28 mouse cellular contexts compared by ENCODE assay signal in genomic region chr13:51740776-51741175, GRCm38 (mm10). TPM values are rescaled to one million over a fixed set of nuclear protein-coding genes. Genes with fewer than 3 reads are reported as not detected.
DNase-seq lines count a peak whose midpoint lies in the region; ATAC-seq and TF ChIP-seq lines count a peak whose summit lies in the region.
"Had no signal": no experiment of that assay in that cellular context is flagged by ENCODE, and none has a peak within 500 bp of the region (broad histone marks: within the 10 kb centered on the region; RNA-seq: fewer than 3 reads in every experiment).

No protein-coding gene starts in this region.

- no peaks in the 10 kb centered on the region for H3K36me3 ChIP-seq in kidney, adult 2 months (ENCODE audit: control insufficient read depth, insufficient read depth, low read length)
- no peaks in the 10 kb centered on the region for H3K36me3 ChIP-seq in macrophage (ENCODE audit: inconsistent target)
- H3K36me3 ChIP-seq in stomach, embryonic 16.5 days (ENCODE audit: control insufficient read depth, insufficient read depth, low read length): no peaks in the 10 kb centered on the region
- H3K36me3 ChIP-seq in intestine, postnatal 0 days (ENCODE audit: control insufficient read depth, insufficient read depth): no peaks in the 10 kb centered on the region
- H3K36me3 ChIP-seq: forebrain, embryonic 10.5 days; heart, embryonic 13.5 days; hindbrain, embryonic 13.5 days; limb, embryonic 12.5 days; liver, embryonic 15.5 days; stomach, embryonic 15.5 days had no signal

- TF ChIP-seq POLR2A in kidney, adult 2 months (IDR thresholded peaks at IDR 0.05; ENCODE audit: low read depth, low read length): no peak

- ATAC-seq in granulocyte monocyte progenitor cell, adult 5-6 weeks (replicated peaks; ENCODE audit: poor library complexity, severe bottlenecking): peak; percentile 64
- ATAC-seq in stomach, embryonic 16.5 days (ENCODE audit: insufficient read depth, low FRiP score): no peak
- no peak for ATAC-seq in intestine, postnatal 0 days

- WGBS in kidney, adult 2 months: 87% methylated on average over 5 of the region's 5 CpGs
- WGBS in macrophage (ENCODE audit: missing documents): 39% methylated on average over 5 of the region's 5 CpGs
- 76% methylated on average over 5 of the region's 5 CpGs for WGBS in stomach, embryonic 16.5 days
- 88% methylated on average over 5 of the region's 5 CpGs for WGBS in intestine, postnatal 0 days

- H3K9me3 ChIP-seq in stomach, embryonic 16.5 days (replicated peaks; ENCODE audit: control insufficient read depth, low read length): no peaks in the 10 kb centered on the region
- H3K9me3 ChIP-seq in intestine, postnatal 0 days (ENCODE audit: control insufficient read depth): no peaks in the 10 kb centered on the region
- H3K9me3 ChIP-seq: forebrain, embryonic 10.5 days; heart, embryonic 13.5 days; hindbrain, embryonic 13.5 days; limb, embryonic 12.5 days; liver, embryonic 15.5 days; stomach, embryonic 15.5 days had no signal

- H3K27me3 ChIP-seq in kidney, adult 2 months (replicated peaks; ENCODE audit: control insufficient read depth, insufficient read depth, low read length): no peaks in the 10 kb centered on the region
- H3K27me3 ChIP-seq in stomach, embryonic 16.5 days (ENCODE audit: control insufficient read depth, insufficient read depth, low read length): no peaks in the 10 kb centered on the region
- no peaks in the 10 kb centered on the region for H3K27me3 ChIP-seq in intestine, postnatal 0 days (replicated peaks; ENCODE audit: control insufficient read depth, insufficient read depth, low read length)
- H3K27me3 ChIP-seq: heart, embryonic 13.5 days; hindbrain, embryonic 13.5 days; limb, embryonic 12.5 days; liver, embryonic 15.5 days; stomach, embryonic 15.5 days had no signal

- no peak overlapping the region for H3K4me3 ChIP-seq in kidney, adult 2 months (ENCODE audit: insufficient read depth, low read depth, low read length)
- no peak overlapping the region for H3K4me3 ChIP-seq in macrophage (ENCODE audit: inconsistent target)
- no peak overlapping the region for H3K4me3 ChIP-seq in stomach, embryonic 16.5 days (replicated peaks; ENCODE audit: low read length)
- no peak overlapping the region for H3K4me3 ChIP-seq in intestine, postnatal 0 days (ENCODE audit: low read depth, low read length)
- H3K4me3 ChIP-seq: forebrain, embryonic 10.5 days; heart, adult 2 months; heart, embryonic 13.5 days; hindbrain, embryonic 13.5 days; layer of hippocampus, adult 2 months; limb, embryonic 12.5 days; liver, embryonic 15.5 days; myocyte; stomach, embryonic 15.5 days had no signal

- no peak for TF ChIP-seq CTCF in kidney, adult 2 months (conservative IDR thresholded peaks at IDR 0.05; ENCODE audit: insufficient read depth, insufficient read length, low read depth, low read length)
- TF ChIP-seq CTCF in intestine, postnatal 0 days (IDR thresholded peaks at IDR 0.05; ENCODE audit: low read depth): no peak

- H3K79me2 ChIP-seq in macrophage (ENCODE audit: inconsistent target): peaks cover 67% of the 10 kb centered on the region

- peak overlapping the region; percentile 60; the same call in 1 of the 2 replicates for H3K27ac ChIP-seq in kidney, adult 2 months (ENCODE audit: insufficient read depth, low read depth, low read length)
- H3K27ac ChIP-seq in macrophage: peak overlapping the region; percentile 98
- H3K27ac ChIP-seq in stomach, embryonic 16.5 days (ENCODE audit: low read length): peak overlapping the region; percentile 42; the same call in 1 of the 2 replicates
- H3K27ac ChIP-seq in intestine, postnatal 0 days (ENCODE audit: low read depth, low read length): no peak overlapping the region
- H3K27ac ChIP-seq: forebrain, embryonic 10.5 days; heart, adult 2 months; heart, embryonic 13.5 days; hindbrain, embryonic 13.5 days; layer of hippocampus, adult 2 months; limb, embryonic 12.5 days; stomach, embryonic 15.5 days had no signal

- H3K4me2 ChIP-seq in stomach, embryonic 16.5 days (ENCODE audit: low read depth, low read length): no peak overlapping the region
- no peak overlapping the region for H3K4me2 ChIP-seq in intestine, postnatal 0 days (replicated peaks; ENCODE audit: low read depth)
- H3K4me2 ChIP-seq: heart, embryonic 13.5 days; hindbrain, embryonic 13.5 days; limb, embryonic 12.5 days; liver, embryonic 15.5 days; stomach, embryonic 15.5 days had no signal

- DNase-seq in kidney, adult 2 months: no peak
- DNase-seq in kidney, adult 8-10 months: no peak
- no peak for DNase-seq in adrenal gland, adult 2 months
- no peak for DNase-seq in neural tube, embryonic 10.5 days (ENCODE audit: extremely low spot score, low spot score)
- DNase-seq: adrenal gland, postnatal 25 days; cerebellum, adult 11-12 months; cerebellum, postnatal 10 days; gastrocnemius, postnatal 25 days; heart, adult 2 months; kidney, postnatal 25 days; layer of hippocampus, postnatal 36 days; lung, postnatal 14 days; midbrain, embryonic 14.5 days; right cerebral cortex, adult 18-20 months; right cerebral cortex, postnatal 4 days; thymus, adult 2 months had no signal

- no peak overlapping the region for H3K9ac ChIP-seq in stomach, embryonic 16.5 days (ENCODE audit: low read length)
- H3K9ac ChIP-seq in intestine, postnatal 0 days (ENCODE audit: low read depth, low read length): no peak overlapping the region
- H3K9ac ChIP-seq: heart, embryonic 13.5 days; hindbrain, embryonic 13.5 days; limb, embryonic 12.5 days; liver, embryonic 15.5 days; stomach, embryonic 15.5 days had no signal

- H3K4me1 ChIP-seq in kidney, adult 2 months (ENCODE audit: control insufficient read depth, insufficient read depth, low read length): peaks cover 30% of the 10 kb centered on the region
- peaks cover 13% of the 10 kb centered on the region for H3K4me1 ChIP-seq in stomach, embryonic 16.5 days (ENCODE audit: control insufficient read depth, insufficient read depth, low read length)
- no peaks in the 10 kb centered on the region for H3K4me1 ChIP-seq in intestine, postnatal 0 days (replicated peaks; ENCODE audit: control insufficient read depth, insufficient read depth, low read length)
- H3K4me1 ChIP-seq: limb, embryonic 12.5 days had no signal

RNA-seq across cellular contexts. Expression of gene Sema4d, which starts 52.8 kb away (rescaled TPM):
- 87.8 and 93.2 TPM in 2 replicates for polyA plus RNA-seq in kidney, adult 2 months (2012; rRNA removed)
- total RNA-seq in granulocyte monocyte progenitor cell, adult 5-6 weeks (2014; fragmentation: Nextera tagmentation): 31.5 and 32.8 TPM in 2 replicates
- total RNA-seq in granulocyte monocyte progenitor cell, adult 5-6 weeks (2017): 8.3 and 9.9 TPM in 2 replicates
- 100 to 1,000 TPM; 138 to 587 (median 262) TPM for total RNA-seq in macrophage (2018; cell fraction: chromatin; rRNA removed)
- 100 to 1,000 TPM; 117 to 388 (median 219) TPM for total RNA-seq in macrophage (2018; cell fraction: cytosol; rRNA removed)
- 100 to 1,000 TPM; 156 to 800 (median 457) TPM for total RNA-seq in macrophage (2018; cell fraction: nucleus; rRNA removed)
- polyA plus RNA-seq in macrophage (2018): 80.9 to 173 TPM (median 90.3 TPM) in 3 replicates
- 11.5 and 14.1 TPM in 2 replicates for polyA plus RNA-seq in stomach, embryonic 16.5 days (2015; fragmentation: Nextera tagmentation; extraction: Ambion mirVana)
- total RNA-seq in adrenal gland, adult 2 months (2021): 10 to 100 TPM; 14.6 to 15.1 TPM
- polyA plus RNA-seq in adrenal gland, adult 2 months (2012; rRNA removed): 13.3 and 13.7 TPM in 2 replicates
- 3.4 TPM in 2 replicates for polyA plus RNA-seq in intestine, postnatal 0 days (2015; fragmentation: Nextera tagmentation; extraction: Ambion mirVana)
